Comparison of ENCODE assay signal across 24 mouse cellular contexts in genomic region chr2:22752492-22752891, GRCm38 (mm10). TPM values are rescaled to one million over a fixed set of nuclear protein-coding genes. Genes with fewer than 3 reads are reported as not detected.
A peak's percentile ranks its signal among the peaks of the same experiment; 100 is the strongest.
DNase-seq lines count a peak whose midpoint lies in the region; ATAC-seq and TF ChIP-seq lines count a peak whose summit lies in the region.
"Had no signal": no experiment of that assay in that cellular context is flagged by ENCODE, and none has a peak within 500 bp of the region (broad histone marks: within the 10 kb centered on the region; RNA-seq: fewer than 3 reads in every experiment).

No protein-coding gene starts in this region.

- H3K9me3 ChIP-seq in MEL (replicated peaks; ENCODE audit: insufficient read depth, low read length), result no peaks in the 10 kb centered on the region
- H3K9me3 ChIP-seq: embryonic facial prominence, embryonic 15.5 days; forebrain, embryonic 10.5 days; G1E; heart, embryonic 13.5 days had no signal

- DNase-seq in 416B (ENCODE audit: low read depth), result peak; percentile 76
- peak; percentile 32 for DNase-seq in MEL (ENCODE audit: low read depth, low spot score)
- DNase-seq in ovary, postnatal 10 days (ENCODE audit: low spot score), result no peak
- no peak for DNase-seq in kidney, postnatal 10 days
- DNase-seq: adrenal gland, postnatal 10 days; B cell, adult 2 months; cerebellum, adult 2 months; cerebellum, postnatal 10 days; embryo, embryonic 11 days; gastrocnemius, postnatal 36 days; heart, adult 2 months; heart, postnatal 36 days had no signal

- no peak for TF ChIP-seq CTCF in MEL (IDR thresholded peaks at IDR 0.05 in 2 of 3, conservative IDR thresholded peaks at IDR 0.05 in 1 of 3; ENCODE audit: control insufficient read depth in 1 of 3, insufficient read depth in 1 of 3, low read depth in 2 of 3, low read length in 3 of 3, poor library complexity in 1 of 3, severe bottlenecking in 1 of 3)

- peaks cover 0 to 21% of the 10 kb centered on the region in 2 experiments; a peak in 2 of 4 replicates for H3K36me3 ChIP-seq in MEL (ENCODE audit: control insufficient read depth in 1 of 2, insufficient read depth in 2 of 2, low read length in 2 of 2)
- H3K36me3 ChIP-seq: embryonic facial prominence, embryonic 15.5 days; forebrain, embryonic 10.5 days; G1E; heart, embryonic 13.5 days had no signal

- no peaks in the 10 kb centered on the region for H3K79me2 ChIP-seq in MEL (ENCODE audit: control insufficient read depth, insufficient read depth, low read length, poor library complexity)

- TF ChIP-seq RAD21 in MEL (IDR thresholded peaks at IDR 0.05; ENCODE audit: low read depth, low read length), result no peak

- H3K27ac ChIP-seq in MEL (ENCODE audit: control insufficient read depth, low read depth, low read length), result no peak overlapping the region
- H3K27ac ChIP-seq: embryonic facial prominence, embryonic 15.5 days; forebrain, embryonic 10.5 days; heart, adult 2 months; heart, embryonic 13.5 days; hindbrain, embryonic 14.5 days had no signal

- no peak overlapping the region for H3K9ac ChIP-seq in MEL (ENCODE audit: control insufficient read depth, low read depth, low read length, poor library complexity, severe bottlenecking)
- H3K9ac ChIP-seq: embryonic facial prominence, embryonic 15.5 days; heart, embryonic 13.5 days; hindbrain, embryonic 14.5 days had no signal

- H3K4me3 ChIP-seq in MEL (ENCODE audit: control insufficient read depth in 1 of 2, insufficient read depth in 1 of 2, low read depth in 2 of 2, low read length in 2 of 2), result no peak overlapping the region
- H3K4me3 ChIP-seq: embryonic facial prominence, embryonic 15.5 days; erythroblast, embryonic 14.5 days; forebrain, embryonic 10.5 days; heart, adult 2 months; heart, embryonic 13.5 days had no signal

- TF ChIP-seq POLR2A in MEL (IDR thresholded peaks at IDR 0.05; ENCODE audit: control insufficient read depth in 1 of 2, insufficient read depth in 1 of 2, low read depth in 1 of 2, low read length in 2 of 2, poor library complexity in 1 of 2), result no peak

- peak; percentile 52 for ATAC-seq in granulocyte monocyte progenitor cell, adult 5-6 weeks (replicated peaks; ENCODE audit: poor library complexity, severe bottlenecking)
- ATAC-seq in megakaryocyte progenitor cell, adult 5-6 weeks (replicated peaks; ENCODE audit: poor library complexity), result 0 out of 2 replicates have a peak, but pooled peaks have one; percentile 10
- no peak for ATAC-seq in cerebellum, adult (ENCODE audit: insufficient number of reproducible peaks, low FRiP score, low TSS enrichment)
- ATAC-seq: CD4-positive, CD25-positive, alpha-beta regulatory T cell, adult 4 months; forebrain, embryonic 14.5 days; intestine, embryonic 16.5 days had no signal

- H3K4me1 ChIP-seq in MEL (ENCODE audit: control insufficient read depth in 1 of 2, insufficient read depth in 2 of 2, low read length in 2 of 2), result peaks cover 7 to 13% of the 10 kb centered on the region in 2 experiments; a peak in 3 of 4 replicates
- H3K4me1 ChIP-seq: embryonic facial prominence, embryonic 15.5 days; forebrain, embryonic 10.5 days; heart, embryonic 13.5 days had no signal

- TF ChIP-seq EP300 in MEL (IDR thresholded peaks at IDR 0.05; ENCODE audit: low read depth in 1 of 2, low read length in 2 of 2), result peak; percentile 9 to 18; a peak in 1 of 4 replicates

- H3K27me3 ChIP-seq in MEL (ENCODE audit: control insufficient read depth in 1 of 2, insufficient read depth in 2 of 2, low read length in 2 of 2), result no peaks in the 10 kb centered on the region
- H3K27me3 ChIP-seq: embryonic facial prominence, embryonic 15.5 days; heart, embryonic 13.5 days had no signal

TF ChIP-seq in MEL, 35 proteins besides CTCF, POLR2A, EP300 and RAD21:
- no peak for TF ChIP-seq SIN3A (IDR thresholded peaks at IDR 0.05; ENCODE audit: low read length)
- TF ChIP-seq ETS1 (IDR thresholded peaks at IDR 0.05; ENCODE audit: low read depth, low read length), result no peak
- no peak for TF ChIP-seq KAT2A (conservative IDR thresholded peaks at IDR 0.05; ENCODE audit: low read depth, low read length)
- no peak for TF ChIP-seq TAL1 (IDR thresholded peaks at IDR 0.05; ENCODE audit: low read length)
- no peak for TF ChIP-seq TBP (IDR thresholded peaks at IDR 0.05; ENCODE audit: low read depth, low read length)
- TF ChIP-seq USF1 (IDR thresholded peaks at IDR 0.05; ENCODE audit: low read depth, low read length), result no peak
- no peak for TF ChIP-seq TCF12 (IDR thresholded peaks at IDR 0.05; ENCODE audit: low read depth, low read length)
- no peak for TF ChIP-seq MXI1 (IDR thresholded peaks at IDR 0.05; ENCODE audit: low read depth, low read length)
- no peak for TF ChIP-seq UBTF (IDR thresholded peaks at IDR 0.05; ENCODE audit: borderline replicate concordance, insufficient read depth, low read depth, low read length)
- TF ChIP-seq CHD2 (IDR thresholded peaks at IDR 0.05; ENCODE audit: low read length), result no peak
- no peak for TF ChIP-seq ZC3H11A (IDR thresholded peaks at IDR 0.05; ENCODE audit: low read depth, low read length)
- TF ChIP-seq SMC3 (IDR thresholded peaks at IDR 0.05; ENCODE audit: low read depth, low read length), result no peak
- no peak for TF ChIP-seq POLR2AphosphoS2 (IDR thresholded peaks at IDR 0.05; ENCODE audit: low read length)
- TF ChIP-seq NRF1 (IDR thresholded peaks at IDR 0.05; ENCODE audit: insufficient read depth, low read depth, low read length, poor library complexity, severe bottlenecking), result no peak
- TF ChIP-seq CHD1 (IDR thresholded peaks at IDR 0.05; ENCODE audit: low read depth, low read length), result no peak

RNA-seq across cellular contexts. Expression of gene Apbb1ip, which starts 21.4 kb away (rescaled TPM):
- 7.4 and 10.8 TPM in 2 replicates for total RNA-seq in MEL (2012; rRNA removed)
- 10 to 100 TPM in 1 of 2 experiments, not detected in 1; 60.7 TPM for polyA plus RNA-seq in MEL (2012; ENCODE audit: insufficient read depth in 1 of 2, insufficient read length in 2 of 2, low read depth in 1 of 2, low replicate concordance in 2 of 2, missing spikeins in 1 of 2)
- total RNA-seq in granulocyte monocyte progenitor cell, adult 5-6 weeks (2014; fragmentation: Nextera tagmentation), result 110 and 134 TPM in 2 replicates
- 18.7 and 22.9 TPM in 2 replicates for total RNA-seq in granulocyte monocyte progenitor cell, adult 5-6 weeks (2017)
- 120 and 136 TPM in 2 replicates for total RNA-seq in megakaryocyte progenitor cell, adult 5-6 weeks (2015)
- total RNA-seq in megakaryocyte progenitor cell, adult 5-6 weeks (2017), result 15.9 and 26.8 TPM in 2 replicates

Comparison
In these comparisons a context has a peak if more than half of its experiments do, and no peak if none do; other contexts are left out.
1. DNase-seq: peak in 416B (single experiment) and MEL (single experiment); none in ovary, postnatal 10 days (single experiment) and kidney, postnatal 10 days (single experiment).